Mouse (Mus musculus) forebrain, embryonic 11.5 days (tissue): ENCODE measurements at regions not wholly inside any gene's neighbourhood (a gene's known extent, or its start where the extent isn't known, plus 50 kb on each side); places are given as distances from the start of the nearest gene placed in this dataset.

ENCODE experiments used
- ATAC-seq: fragments of 200-750 bp; cut with Nextera tagmentation; replicated peaks from 2 replicates; pipeline ENCODE4 v1.8.0; 2017; ENCODE audit warnings: moderate TSS enrichment; ENCODE audit not compliant: low FRiP score
- DNase-seq: peaks from one replicate; pipeline ENCODE4 v3.0.0-alpha.2; 2017; ENCODE audit warnings: low spot score
- H3K27ac ChIP-seq: fragments of 300-500 bp; sonication (generic); 2 replicates; pipeline ENCODE4 v1.5.1; 2014; ENCODE audit warnings: low read depth, low read length
- H3K27me3 ChIP-seq: fragments of 300-500 bp; sonication (generic); 2 replicates; pipeline ENCODE4 v1.6.1; 2014; ENCODE audit warnings: mild to moderate bottlenecking, low read length, mixed read lengths; ENCODE audit not compliant: control insufficient read depth, insufficient read depth
- H3K36me3 ChIP-seq: fragments of 300-500 bp; sonication (generic); 2 replicates; pipeline ENCODE4 v1.6.1; 2014; ENCODE audit warnings: mild to moderate bottlenecking, low read length, moderate library complexity, mixed read lengths; ENCODE audit not compliant: control insufficient read depth, insufficient read depth
- H3K4me1 ChIP-seq: fragments of 300-500 bp; sonication (generic); replicated peaks from 2 replicates; pipeline ENCODE4 v1.6.1; 2014; ENCODE audit warnings: low read length, mixed read lengths; ENCODE audit not compliant: control insufficient read depth, insufficient read depth
- H3K4me2 ChIP-seq: fragments of 300-500 bp; sonication (generic); 2 replicates; pipeline ENCODE4 v1.6.1; 2014; ENCODE audit warnings: low read depth, mild to moderate bottlenecking, low read length, moderate library complexity, mixed read lengths; ENCODE audit not compliant: severe bottlenecking
- H3K4me3 ChIP-seq: fragments of 300-500 bp; sonication (generic); 2 replicates; pipeline ENCODE4 v1.5.1; 2014; ENCODE audit warnings: low read depth, low read length
- H3K9ac ChIP-seq: fragments of 300-500 bp; sonication (generic); 2 replicates; pipeline ENCODE4 v1.6.1; 2014; ENCODE audit warnings: low read length
- H3K9me3 ChIP-seq: fragments of 300-500 bp; sonication (generic); 2 replicates; pipeline ENCODE4 v1.6.1; 2016; ENCODE audit warnings: low read length, mixed read lengths; ENCODE audit not compliant: control insufficient read depth
- WGBS: fragments of 180-500 bp; shearing (Covaris S2); extraction: QIAGEN DNeasy Blood & Tissue Kit; methylation state at CpG from one replicate; pipeline ENCODE4 v1.1.7; 2014; 5-methylcytosine and 5-hydroxymethylcytosine counted together

DNA sequence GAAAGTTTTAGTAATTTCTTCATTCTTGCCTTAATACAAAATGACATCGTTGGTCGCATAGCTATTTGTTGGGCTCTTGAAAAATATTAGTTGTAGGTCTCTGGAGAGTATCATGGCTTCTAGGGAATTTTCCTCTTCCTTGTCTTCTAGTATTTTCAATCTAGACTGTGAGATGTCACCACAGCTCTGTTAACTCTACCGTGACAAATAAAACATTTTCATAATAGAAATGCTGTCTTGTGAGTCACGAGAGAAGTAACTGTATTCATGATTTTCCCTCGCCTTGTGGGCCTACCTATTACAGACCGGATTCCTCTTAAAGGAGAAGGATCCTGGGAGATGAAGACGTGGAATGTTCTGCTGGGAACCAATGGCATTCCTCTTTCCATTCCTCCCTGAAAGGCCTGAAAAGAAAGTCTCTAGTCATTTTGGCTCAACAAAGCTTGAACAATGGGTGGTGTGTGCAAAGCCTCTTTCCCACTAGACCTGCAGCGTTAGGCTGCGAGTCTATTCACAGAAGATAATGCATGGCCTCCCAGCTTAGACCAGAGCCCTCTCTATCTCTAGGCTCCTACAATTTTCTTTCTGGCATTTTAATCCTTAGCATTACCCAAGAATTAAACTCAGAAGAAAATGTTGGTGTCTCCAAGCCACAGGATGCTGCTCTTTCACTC lies 306.7 kb downstream of the Epha7 start:
- H3K9ac ChIP-seq: no peak overlapping the region
- H3K9me3 ChIP-seq: no peaks in the 10 kb centered on the region
- ATAC-seq (peak; percentile 81), DNase-seq (no peak)
- 20% methylated on average over 9 of the region's 9 CpGs for WGBS
- H3K36me3 ChIP-seq: no peaks in the 10 kb centered on the region
- H3K4me3 ChIP-seq: no peak overlapping the region
- no peaks in the 10 kb centered on the region for H3K4me1 ChIP-seq
- 0 out of 2 replicates have a peak overlapping the region, but pooled peaks have one; percentile 15 for H3K4me2 ChIP-seq
- H3K27me3 ChIP-seq: no peaks in the 10 kb centered on the region
- H3K27ac ChIP-seq: 0 out of 2 replicates have a peak overlapping the region, but pooled peaks have one; percentile 2

GRCm38 (mm10) chr4:29123697-29124377 lies 310.9 kb downstream of the Epha7 start:
- Histone ChIP-seq H3K9me3 (no peaks in the 10 kb centered on the region), H3K4me3 (no peak overlapping the region), H3K4me1 (no peaks in the 10 kb centered on the region), H3K9ac (no peak overlapping the region), H3K36me3 (no peaks in the 10 kb centered on the region), H3K4me2 (no peak overlapping the region), H3K27me3 (no peaks in the 10 kb centered on the region), H3K27ac (no peak overlapping the region)
- ATAC-seq (no peak), DNase-seq (no peak)
- WGBS: 94% methylated on average over 8 of the region's 8 CpGs

DNA sequence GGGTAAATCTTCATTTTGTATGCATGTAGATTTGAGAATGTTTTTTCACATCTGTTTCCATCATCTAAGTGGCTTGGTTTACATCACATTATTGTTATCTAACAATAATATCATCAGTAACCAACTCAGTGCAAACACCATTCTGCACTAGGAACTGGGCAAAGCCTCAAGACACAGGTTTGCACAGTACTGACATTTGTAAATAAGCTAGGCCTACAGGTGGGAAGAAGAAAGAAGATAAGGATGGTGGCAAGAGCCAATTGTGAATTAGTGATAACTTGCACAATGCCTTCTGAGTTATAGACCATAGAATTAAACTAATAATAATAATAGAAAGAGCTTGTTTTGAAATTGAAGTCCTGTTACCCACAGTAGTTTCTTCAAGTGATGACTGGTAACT lies 317.6 kb downstream of the Epha7 start:
- no peaks in the 10 kb centered on the region for H3K4me1 ChIP-seq
- ATAC-seq: no peak
- no peaks in the 10 kb centered on the region for H3K9me3 ChIP-seq
- H3K27ac ChIP-seq: no peak overlapping the region
- H3K36me3 ChIP-seq: no peaks in the 10 kb centered on the region
- H3K27me3 ChIP-seq: no peaks in the 10 kb centered on the region; the same call in 1 of the 2 replicates
- H3K4me3 ChIP-seq: no peak overlapping the region
- H3K9ac ChIP-seq: no peak overlapping the region
- no peak overlapping the region for H3K4me2 ChIP-seq
- no peak for DNase-seq

DNA sequence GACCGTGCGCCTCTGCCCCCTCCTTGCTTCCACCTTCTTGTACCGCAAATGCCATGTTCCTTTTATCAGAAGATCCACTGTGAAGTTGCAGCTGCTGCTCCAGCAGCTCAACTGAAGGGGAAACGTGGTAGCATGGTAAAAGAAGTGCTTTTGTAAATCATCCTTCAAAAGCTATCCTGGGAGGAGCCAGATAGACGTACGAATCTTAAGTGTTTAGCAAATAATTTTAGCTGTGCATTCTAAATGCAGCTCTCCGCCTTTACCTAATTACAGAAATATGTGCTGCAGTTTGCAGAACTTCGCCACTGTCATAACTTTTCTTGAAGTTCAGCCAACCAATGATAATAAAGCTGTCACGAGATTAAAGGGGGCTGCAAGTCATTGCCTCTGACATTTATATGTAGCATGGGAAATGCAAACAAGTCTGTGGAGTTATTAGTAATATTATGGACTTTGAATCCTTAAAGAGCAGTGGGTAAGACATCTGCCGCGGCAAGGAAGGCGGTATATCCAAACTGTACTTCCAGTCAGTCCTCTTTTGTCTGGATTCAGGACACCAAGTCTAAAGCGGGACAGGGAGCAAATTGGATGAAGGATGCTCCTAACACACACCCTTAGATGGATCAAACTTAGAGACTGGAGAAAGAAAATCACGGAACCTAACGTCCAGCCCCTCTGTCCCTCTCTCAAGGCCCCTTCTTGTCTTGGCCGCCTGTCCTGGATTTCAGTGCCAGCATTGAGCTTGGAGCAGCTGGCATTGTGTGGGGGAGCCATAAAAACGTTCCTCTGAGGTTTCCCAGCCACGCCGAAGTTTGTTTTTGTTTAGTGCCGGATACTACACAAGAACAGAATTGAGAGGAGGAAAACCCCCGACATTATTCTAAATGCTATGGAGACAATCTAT lies 320.7 kb downstream of the Epha7 start:
- Histone ChIP-seq H3K27ac (no peak overlapping the region), H3K4me3 (no peak overlapping the region), H3K27me3 (peaks cover 3% of the 10 kb centered on the region; the same call in 1 of the 2 replicates), H3K36me3 (no peaks in the 10 kb centered on the region), H3K9ac (no peak overlapping the region), H3K4me1 (no peaks in the 10 kb centered on the region), H3K4me2 (no peak overlapping the region), H3K9me3 (no peaks in the 10 kb centered on the region)
- DNase-seq (no peak), ATAC-seq (no peak)
- WGBS: 76% methylated on average over 21 of the region's 21 CpGs

DNA sequence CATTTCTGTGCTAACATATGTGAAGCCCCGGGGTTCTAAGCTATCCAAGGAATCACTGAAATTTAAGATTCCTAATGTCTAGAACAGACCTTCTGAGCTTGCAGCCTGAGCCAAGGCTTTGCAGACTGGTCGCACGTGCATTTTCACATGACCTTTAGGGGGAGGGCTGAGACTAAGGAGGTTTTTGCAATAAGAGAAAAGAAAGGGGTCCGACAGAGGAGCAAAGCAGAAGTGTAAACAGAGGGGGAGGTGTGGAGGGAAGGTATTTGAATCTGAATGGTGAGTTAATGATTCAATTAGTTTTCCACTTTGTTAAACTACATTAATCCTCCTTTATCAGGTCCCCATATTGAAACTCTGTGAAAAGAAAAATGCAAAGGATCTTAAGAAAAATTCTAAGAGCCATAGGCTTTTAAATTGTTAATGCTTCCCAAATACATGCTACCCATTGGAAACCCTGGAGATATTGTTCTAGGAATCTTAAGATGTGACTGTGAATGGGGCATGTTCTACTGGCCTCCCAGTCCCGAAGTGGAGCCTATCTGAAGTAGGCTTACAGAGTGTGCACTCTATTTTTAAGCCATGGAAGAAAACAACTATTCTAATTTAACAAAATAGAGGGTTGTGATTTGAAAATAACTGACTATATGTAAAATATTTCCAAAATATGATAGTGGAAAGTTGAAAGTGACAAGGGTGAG lies 322.9 kb downstream of the Epha7 start:
- Histone ChIP-seq H3K4me1 (no peaks in the 10 kb centered on the region), H3K4me2 (0 out of 2 replicates have a peak overlapping the region, but pooled peaks have one; percentile 5), H3K9me3 (no peaks in the 10 kb centered on the region), H3K27me3 (peaks cover 5% of the 10 kb centered on the region; the same call in 1 of the 2 replicates), H3K27ac (no peak overlapping the region), H3K36me3 (no peaks in the 10 kb centered on the region), H3K9ac (no peak overlapping the region), H3K4me3 (no peak overlapping the region)
- 4% methylated on average over 5 of the region's 5 CpGs for WGBS
- DNase-seq (peak; percentile 58), ATAC-seq (peak; percentile 95)

GRCm38 (mm10) chr4:29138771-29139301 lies 325.9 kb downstream of the Epha7 start:
- Histone ChIP-seq H3K9me3 (no peaks in the 10 kb centered on the region), H3K36me3 (no peaks in the 10 kb centered on the region), H3K9ac (no peak overlapping the region), H3K27me3 (peaks cover 5% of the 10 kb centered on the region; the same call in 1 of the 2 replicates), H3K4me3 (no peak overlapping the region), H3K4me1 (no peaks in the 10 kb centered on the region), H3K4me2 (no peak overlapping the region), H3K27ac (no peak overlapping the region)
- ATAC-seq: no peak
- no peak for DNase-seq
- WGBS: 85% methylated on average over 8 of the region's 8 CpGs

DNA sequence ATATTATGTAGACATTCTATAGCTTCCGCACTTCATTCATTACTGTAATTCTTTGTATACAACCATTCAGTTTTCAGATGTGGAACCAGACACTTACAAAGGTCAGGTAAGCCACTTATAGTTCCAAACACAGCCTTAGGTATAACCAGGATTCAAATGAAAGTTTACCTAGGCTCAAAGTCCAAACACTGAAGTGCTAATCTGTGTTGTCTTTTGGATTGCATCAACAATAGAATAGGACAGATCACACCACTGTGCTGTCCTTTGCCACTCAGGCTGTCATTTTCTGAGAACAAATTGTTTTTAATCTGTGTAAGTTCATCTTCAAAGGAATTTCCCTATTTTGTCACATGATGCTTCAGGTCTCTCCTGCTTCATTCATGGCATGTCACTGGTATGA lies 330.5 kb downstream of the Epha7 start:
- no peak for ATAC-seq
- no peaks in the 10 kb centered on the region for H3K36me3 ChIP-seq
- H3K4me2 ChIP-seq: no peak overlapping the region
- 93% methylated on average over 1 of the region's 1 CpGs for WGBS
- peaks cover 2% of the 10 kb centered on the region; the same call in 1 of the 2 replicates for H3K27me3 ChIP-seq
- H3K4me1 ChIP-seq: no peaks in the 10 kb centered on the region
- no peak overlapping the region for H3K27ac ChIP-seq
- H3K9ac ChIP-seq: no peak overlapping the region
- H3K4me3 ChIP-seq: no peak overlapping the region
- no peak for DNase-seq
- no peaks in the 10 kb centered on the region for H3K9me3 ChIP-seq

GRCm38 (mm10) chr4:29145242-29145641 lies 332.3 kb downstream of the Epha7 start:
- Histone ChIP-seq H3K9ac (no peak overlapping the region), H3K4me2 (no peak overlapping the region), H3K4me1 (no peaks in the 10 kb centered on the region), H3K9me3 (no peaks in the 10 kb centered on the region), H3K27ac (no peak overlapping the region), H3K36me3 (no peaks in the 10 kb centered on the region), H3K27me3 (no peaks in the 10 kb centered on the region), H3K4me3 (no peak overlapping the region)
- DNase-seq: no peak
- WGBS: 93% methylated on average over 4 of the region's 4 CpGs
- no peak for ATAC-seq
